Mouse (Mus musculus) forebrain, embryonic 11.5 days (tissue): Measurements from ENCODE around the gene Gclc. TPM values are rescaled to one million over a fixed set of nuclear protein-coding genes. Genes with fewer than 3 reads are reported as not detected.

Source experiments
- ATAC-seq: fragments of 200-750 bp; cut with Nextera tagmentation; replicated peaks from 2 replicates; pipeline ENCODE4 v1.8.0; 2017; ENCODE audit warnings: moderate TSS enrichment; ENCODE audit not compliant: low FRiP score
- DNase-seq: peaks from one replicate; pipeline ENCODE4 v3.0.0-alpha.2; 2017; ENCODE audit warnings: low spot score
- H3K27ac ChIP-seq: fragments of 300-500 bp; sonication (generic); 2 replicates; pipeline ENCODE4 v1.5.1; 2014; ENCODE audit warnings: low read depth, low read length
- H3K27me3 ChIP-seq: fragments of 300-500 bp; sonication (generic); 2 replicates; pipeline ENCODE4 v1.6.1; 2014; ENCODE audit warnings: mild to moderate bottlenecking, low read length, mixed read lengths; ENCODE audit not compliant: control insufficient read depth, insufficient read depth
- H3K36me3 ChIP-seq: fragments of 300-500 bp; sonication (generic); 2 replicates; pipeline ENCODE4 v1.6.1; 2014; ENCODE audit warnings: mild to moderate bottlenecking, low read length, moderate library complexity, mixed read lengths; ENCODE audit not compliant: control insufficient read depth, insufficient read depth
- H3K4me1 ChIP-seq: fragments of 300-500 bp; sonication (generic); replicated peaks from 2 replicates; pipeline ENCODE4 v1.6.1; 2014; ENCODE audit warnings: low read length, mixed read lengths; ENCODE audit not compliant: control insufficient read depth, insufficient read depth
- H3K4me2 ChIP-seq: fragments of 300-500 bp; sonication (generic); 2 replicates; pipeline ENCODE4 v1.6.1; 2014; ENCODE audit warnings: low read depth, mild to moderate bottlenecking, low read length, moderate library complexity, mixed read lengths; ENCODE audit not compliant: severe bottlenecking
- H3K4me3 ChIP-seq: fragments of 300-500 bp; sonication (generic); 2 replicates; pipeline ENCODE4 v1.5.1; 2014; ENCODE audit warnings: low read depth, low read length
- H3K9ac ChIP-seq: fragments of 300-500 bp; sonication (generic); 2 replicates; pipeline ENCODE4 v1.6.1; 2014; ENCODE audit warnings: low read length
- H3K9me3 ChIP-seq: fragments of 300-500 bp; sonication (generic); 2 replicates; pipeline ENCODE4 v1.6.1; 2016; ENCODE audit warnings: low read length, mixed read lengths; ENCODE audit not compliant: control insufficient read depth
- WGBS: fragments of 180-500 bp; shearing (Covaris S2); extraction: QIAGEN DNeasy Blood & Tissue Kit; methylation state at CpG from one replicate; pipeline ENCODE4 v1.1.7; 2014; 5-methylcytosine and 5-hydroxymethylcytosine counted together
- polyA plus RNA-seq: library from polyadenylated mRNA; unstranded; fragments of >200 nt; fragmentation: Nextera tagmentation; extraction: Ambion mirVana; gene quantifications from 2 replicates; pipeline ENCODE4 v1.2.1, GENCODE M21; 2014

The Gclc gene
- polyA plus RNA-seq, 1 experiment from 2014 or later = 23.6 TPM

GRCm38 (mm10) chr9:77716009-77716408, 38.3 kb upstream of the Gclc start:
- WGBS = 89% methylated on average over 1 of the region's 1 CpGs
- Histone ChIP-seq H3K27ac (no peak overlapping the region), H3K4me2 (no peak overlapping the region), H3K4me3 (no peak overlapping the region), H3K27me3 (no peaks in the 10 kb centered on the region), H3K4me1 (no peaks in the 10 kb centered on the region), H3K9ac (no peak overlapping the region), H3K9me3 (no peaks in the 10 kb centered on the region), H3K36me3 (no peaks in the 10 kb centered on the region)
- DNase-seq (no peak), ATAC-seq (no peak)

GRCm38 (mm10) chr9:77717831-77718435, 36.4 kb upstream of the Gclc start:
- 55% methylated on average over 5 of the region's 5 CpGs for WGBS
- no peaks in the 10 kb centered on the region for H3K36me3 ChIP-seq
- H3K4me2 ChIP-seq = no peak overlapping the region
- H3K9me3 ChIP-seq = no peaks in the 10 kb centered on the region
- H3K27me3 ChIP-seq = no peaks in the 10 kb centered on the region
- ATAC-seq (no peak), DNase-seq (no peak)
- H3K27ac ChIP-seq = no peak overlapping the region
- no peak overlapping the region for H3K4me3 ChIP-seq
- H3K4me1 ChIP-seq = no peaks in the 10 kb centered on the region
- H3K9ac ChIP-seq = no peak overlapping the region

GRCm38 (mm10) chr9:77718816-77719411, 35.4 kb upstream of the Gclc start:
- Histone ChIP-seq H3K4me1 (no peaks in the 10 kb centered on the region), H3K9me3 (no peaks in the 10 kb centered on the region), H3K27ac (no peak overlapping the region), H3K4me3 (no peak overlapping the region), H3K4me2 (no peak overlapping the region), H3K9ac (no peak overlapping the region), H3K27me3 (no peaks in the 10 kb centered on the region), H3K36me3 (no peaks in the 10 kb centered on the region)
- 88% methylated on average over 8 of the region's 8 CpGs for WGBS
- DNase-seq = no peak
- ATAC-seq = no peak

GRCm38 (mm10) chr9:77719675-77720074, 34.7 kb upstream of the Gclc start:
- no peak overlapping the region for H3K4me2 ChIP-seq
- no peak overlapping the region for H3K27ac ChIP-seq
- ATAC-seq = no peak
- H3K27me3 ChIP-seq = no peaks in the 10 kb centered on the region
- no peaks in the 10 kb centered on the region for H3K9me3 ChIP-seq
- 91% methylated on average over 1 of the region's 1 CpGs for WGBS
- no peak overlapping the region for H3K4me3 ChIP-seq
- H3K9ac ChIP-seq = no peak overlapping the region
- DNase-seq = no peak
- H3K4me1 ChIP-seq = no peaks in the 10 kb centered on the region
- no peaks in the 10 kb centered on the region for H3K36me3 ChIP-seq

GRCm38 (mm10) chr9:77722381-77722780, 32.0 kb upstream of the Gclc start:
- no peaks in the 10 kb centered on the region for H3K4me1 ChIP-seq
- no peaks in the 10 kb centered on the region for H3K9me3 ChIP-seq
- H3K27me3 ChIP-seq = no peaks in the 10 kb centered on the region
- H3K4me3 ChIP-seq = no peak overlapping the region
- no peak overlapping the region for H3K4me2 ChIP-seq
- H3K27ac ChIP-seq = no peak overlapping the region
- WGBS = 95% methylated on average over 1 of the region's 1 CpGs
- no peak for ATAC-seq
- no peak for DNase-seq
- H3K9ac ChIP-seq = no peak overlapping the region
- no peaks in the 10 kb centered on the region for H3K36me3 ChIP-seq

- Histone ChIP-seq H3K27ac (no peak overlapping the region), H3K27me3 (no peaks in the 10 kb centered on the region), H3K4me3 (no peak overlapping the region), H3K36me3 (no peaks in the 10 kb centered on the region), H3K9ac (no peak overlapping the region), H3K4me2 (no peak overlapping the region), H3K4me1 (no peaks in the 10 kb centered on the region), H3K9me3 (no peaks in the 10 kb centered on the region)
- WGBS = 85% methylated on average over 6 of the region's 6 CpGs
- no peak for ATAC-seq
- no peak for DNase-seq
Measured at GRCm38 (mm10) chr9:77724216-77724615, 30.1 kb upstream of the Gclc start.

- Histone ChIP-seq H3K9me3 (no peaks in the 10 kb centered on the region), H3K4me3 (no peak overlapping the region), H3K27ac (no peak overlapping the region), H3K9ac (no peak overlapping the region), H3K27me3 (no peaks in the 10 kb centered on the region), H3K4me1 (no peaks in the 10 kb centered on the region), H3K4me2 (no peak overlapping the region), H3K36me3 (no peaks in the 10 kb centered on the region)
- 91% methylated on average over 8 of the region's 8 CpGs for WGBS
- no peak for ATAC-seq
- DNase-seq = no peak
Measured at GRCm38 (mm10) chr9:77725448-77725847, 28.9 kb upstream of the Gclc start.

GRCm38 (mm10) chr9:77726018-77726684, 28.2 kb upstream of the Gclc start:
- H3K4me1 ChIP-seq = no peaks in the 10 kb centered on the region
- H3K36me3 ChIP-seq = no peaks in the 10 kb centered on the region
- H3K27me3 ChIP-seq = no peaks in the 10 kb centered on the region
- H3K9ac ChIP-seq = no peak overlapping the region
- whole genome bisulfite sequencing = 92% methylated on average over 6 of the region's 6 CpGs
- H3K27ac ChIP-seq = no peak overlapping the region
- no peaks in the 10 kb centered on the region for H3K9me3 ChIP-seq
- H3K4me2 ChIP-seq = no peak overlapping the region
- H3K4me3 ChIP-seq = no peak overlapping the region
- ATAC-seq (no peak), DNase-seq (no peak)

- H3K4me1 ChIP-seq = no peaks in the 10 kb centered on the region
- DNase-seq (no peak), ATAC-seq (no peak)
- H3K4me2 ChIP-seq = no peak overlapping the region
- H3K27me3 ChIP-seq = no peaks in the 10 kb centered on the region
- 90% methylated on average over 2 of the region's 2 CpGs for WGBS
- no peaks in the 10 kb centered on the region for H3K9me3 ChIP-seq
- H3K9ac ChIP-seq = no peak overlapping the region
- no peaks in the 10 kb centered on the region for H3K36me3 ChIP-seq
- H3K4me3 ChIP-seq = no peak overlapping the region
- H3K27ac ChIP-seq = no peak overlapping the region
Measured at GRCm38 (mm10) chr9:77727012-77727411, 27.3 kb upstream of the Gclc start.
